Mouse (Mus musculus): ENCODE measurements around the gene Map2.

Gene Map2

DNA sequence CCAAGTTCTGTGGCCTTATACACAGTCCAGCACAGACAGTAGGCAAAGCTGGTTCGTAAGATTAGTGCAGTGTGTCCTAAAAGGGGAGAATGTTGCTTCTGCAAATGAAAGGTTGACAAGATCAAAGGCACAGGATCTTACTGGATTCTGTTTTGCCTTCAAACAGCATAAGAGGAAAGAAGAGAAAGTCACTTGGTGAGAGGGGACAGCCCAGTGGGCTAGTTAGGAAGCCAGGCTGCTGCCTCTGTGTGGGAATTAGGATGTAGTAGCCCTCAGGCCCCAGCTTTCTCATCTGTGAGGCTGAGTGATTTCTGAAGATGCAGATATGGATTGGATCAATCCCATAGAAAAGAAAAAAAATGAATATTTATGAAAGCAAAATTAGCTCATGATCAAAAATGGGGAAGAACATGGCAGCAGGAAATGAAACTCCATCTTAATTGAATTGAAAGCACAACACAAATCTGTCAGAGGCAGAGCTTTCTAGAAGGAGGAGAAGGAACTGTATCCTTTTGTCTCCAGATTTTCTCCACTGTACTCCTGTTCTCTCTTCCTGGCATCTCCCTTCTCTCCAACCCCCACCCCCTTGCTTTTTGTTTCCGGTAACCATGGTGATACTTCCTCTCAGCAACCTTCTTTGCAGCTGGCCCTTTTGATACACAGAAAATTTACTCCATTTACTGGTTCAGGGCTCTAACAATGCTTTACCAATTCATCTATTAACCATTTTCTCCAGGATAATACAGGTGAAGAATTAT lies 145.5 kb downstream of the Map2 start:
- DNase-seq = no peak

DNA sequence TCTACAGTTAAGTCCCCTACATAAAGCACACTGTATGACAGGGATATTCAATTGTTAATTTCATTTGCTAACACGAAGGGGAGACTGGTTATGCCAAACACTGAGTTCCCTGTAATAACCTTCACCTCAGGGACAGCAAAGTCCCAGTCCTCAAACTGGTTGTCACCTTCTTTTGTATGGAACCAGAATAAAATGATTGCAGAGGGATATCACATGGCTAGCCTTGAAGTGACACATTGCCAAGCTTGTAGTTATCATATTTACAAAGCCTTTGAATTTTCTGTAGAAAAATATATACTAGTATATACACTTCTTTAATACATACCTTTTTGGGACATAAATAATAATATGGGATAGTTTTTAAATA lies 146.0 kb downstream of the Map2 start:
- DNase-seq = no peak

DNA sequence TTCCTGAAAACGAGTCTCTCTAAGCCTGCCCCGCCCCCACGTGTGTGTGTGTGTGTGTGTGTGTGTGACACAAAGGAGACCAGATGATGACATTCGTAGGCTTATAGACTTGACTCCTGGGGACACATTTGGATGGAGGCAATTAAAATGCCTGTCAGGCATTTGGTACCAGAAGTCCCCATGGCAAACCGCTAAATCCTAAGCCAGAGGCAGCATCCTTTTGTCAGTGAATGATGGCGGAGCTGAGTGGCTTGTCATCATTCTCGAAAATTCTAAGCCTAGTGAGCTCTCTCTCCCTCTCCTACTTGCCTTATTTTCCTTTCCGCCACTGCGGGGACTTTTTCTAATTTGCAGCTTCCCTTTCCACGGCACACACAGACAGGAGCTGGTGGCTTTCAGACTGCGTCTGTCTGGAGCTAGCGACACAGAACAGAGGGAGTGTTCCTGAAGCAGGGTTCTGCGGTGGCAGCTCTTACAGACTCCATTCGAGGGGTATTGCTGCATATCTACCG lies 146.6 kb downstream of the Map2 start:
- DNase-seq = no peak

GRCm38 (mm10) chr1:66323461-66323860 lies 148.4 kb downstream of the Map2 start:
- no peak for DNase-seq

DNA sequence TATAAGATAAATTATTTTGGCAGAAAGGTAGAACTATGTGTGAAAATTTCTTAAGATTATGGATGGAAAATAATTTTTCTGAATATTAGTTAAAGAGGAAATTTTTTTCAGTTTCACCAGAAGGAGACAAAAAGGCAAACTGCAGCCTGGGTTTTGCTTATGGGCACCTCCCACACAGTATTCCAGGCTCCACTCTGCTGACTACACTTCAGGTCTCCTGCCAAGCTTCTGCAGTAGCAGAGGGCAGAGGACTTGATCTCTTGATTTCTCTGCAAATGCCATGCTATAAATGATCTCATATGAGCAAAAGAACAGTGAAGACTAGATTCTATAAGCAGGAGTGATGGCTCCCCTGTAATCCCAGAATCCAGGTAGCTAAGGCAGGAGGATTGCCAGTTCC lies 149.9 kb downstream of the Map2 start:
- no peak for DNase-seq

- no peak for DNase-seq
Measured at GRCm38 (mm10) chr1:66328996-66329395, 153.9 kb downstream of the Map2 start.

DNA sequence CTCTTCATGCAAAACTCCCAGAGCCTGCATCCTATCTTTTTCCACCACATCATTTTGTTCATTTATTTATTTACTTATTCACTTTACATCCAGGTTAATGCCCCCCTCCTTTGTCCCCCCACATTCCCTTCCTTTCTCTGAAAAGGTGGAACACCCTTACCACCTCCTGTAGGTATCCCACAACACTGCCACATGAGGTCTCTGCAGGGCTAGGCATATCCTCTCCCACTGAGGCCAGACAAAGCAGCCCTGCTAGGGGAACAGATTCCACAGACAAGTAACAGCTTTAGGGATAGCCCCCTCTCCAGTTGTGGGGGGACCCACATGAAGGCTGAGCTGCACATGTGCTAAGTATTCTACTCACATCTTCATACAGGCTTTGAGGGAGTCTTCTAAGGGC lies 154.5 kb downstream of the Map2 start:
- DNase-seq = no peak

- no peak for DNase-seq
Measured at GRCm38 (mm10) chr1:66335724-66336284, 160.7 kb downstream of the Map2 start.

GRCm38 (mm10) chr1:66339213-66339612 lies 164.1 kb downstream of the Map2 start:
- no peak for DNase-seq

- DNase-seq = no peak
Measured at GRCm38 (mm10) chr1:66348404-66349165, 173.5 kb downstream of the Map2 start.

DNA sequence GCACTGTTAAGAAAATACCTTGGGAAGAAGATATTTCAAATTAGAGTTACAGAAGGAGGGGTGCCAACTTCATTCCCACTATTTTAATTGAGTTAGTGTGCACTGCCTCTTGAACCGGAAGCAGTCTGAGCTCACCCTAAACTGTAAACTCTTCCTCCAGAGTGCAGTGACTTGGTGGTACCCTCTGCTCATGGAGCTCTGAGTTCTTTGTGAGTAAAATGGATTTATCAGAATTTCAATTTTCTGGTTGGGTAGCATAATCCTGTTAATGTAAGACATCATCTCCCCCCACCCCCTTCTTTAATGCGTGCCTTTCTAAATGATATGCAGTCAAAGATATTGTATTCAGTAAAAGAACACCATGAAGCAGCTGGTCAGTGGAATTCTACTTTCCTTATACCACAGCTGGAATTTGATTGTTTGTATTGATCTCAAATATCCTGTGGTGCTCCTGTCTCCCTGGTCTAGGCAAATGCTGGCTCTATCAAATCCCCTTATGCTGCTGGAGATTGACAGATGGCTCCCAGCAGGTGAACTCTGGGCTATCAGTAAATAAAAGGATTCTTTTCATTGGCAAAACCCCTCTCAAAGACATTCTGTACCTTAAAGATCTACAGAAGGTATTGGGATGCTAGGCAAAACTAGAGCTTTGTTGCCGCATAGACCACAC lies 174.2 kb downstream of the Map2 start:
- DNase-seq = no peak

DNA sequence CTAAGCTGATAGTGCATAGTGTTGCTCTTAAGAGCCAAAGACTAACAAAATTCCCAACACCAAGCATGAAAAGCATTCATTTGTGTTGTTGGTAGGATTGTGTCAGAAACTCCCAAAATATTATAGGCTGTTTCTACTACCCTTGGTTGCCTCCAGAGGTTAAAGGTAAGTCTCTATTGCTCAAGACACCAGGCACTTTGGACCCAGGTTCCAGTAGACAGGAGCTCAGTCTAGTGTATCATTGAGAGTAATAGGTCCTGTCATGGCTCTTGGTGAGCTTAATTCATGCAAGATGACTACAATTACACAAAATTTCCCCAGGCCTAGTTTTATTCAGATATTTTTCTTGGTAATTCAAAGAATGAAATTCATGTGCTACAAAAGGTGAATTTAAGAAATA lies 176.3 kb downstream of the Map2 start:
- no peak for DNase-seq

DNA sequence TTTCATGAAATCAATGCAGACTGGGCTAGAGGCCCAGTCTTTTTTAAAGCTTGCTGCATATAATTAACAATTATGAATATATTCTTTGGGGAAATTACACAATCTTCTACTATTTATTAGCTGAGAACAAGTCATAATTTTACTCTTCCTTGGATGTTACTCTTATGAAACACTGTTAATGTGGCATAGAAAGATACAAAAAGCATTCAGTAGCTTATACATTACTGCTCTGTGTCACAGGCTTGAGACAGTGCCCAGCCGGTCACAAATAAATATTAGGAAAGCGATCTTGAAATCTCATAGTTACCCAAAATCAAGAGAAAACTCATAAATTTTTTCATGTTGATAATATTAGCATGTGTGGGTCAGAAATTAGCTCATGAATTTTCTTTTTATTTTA lies 186.7 kb downstream of the Map2 start:
- DNase-seq = no peak

DNA sequence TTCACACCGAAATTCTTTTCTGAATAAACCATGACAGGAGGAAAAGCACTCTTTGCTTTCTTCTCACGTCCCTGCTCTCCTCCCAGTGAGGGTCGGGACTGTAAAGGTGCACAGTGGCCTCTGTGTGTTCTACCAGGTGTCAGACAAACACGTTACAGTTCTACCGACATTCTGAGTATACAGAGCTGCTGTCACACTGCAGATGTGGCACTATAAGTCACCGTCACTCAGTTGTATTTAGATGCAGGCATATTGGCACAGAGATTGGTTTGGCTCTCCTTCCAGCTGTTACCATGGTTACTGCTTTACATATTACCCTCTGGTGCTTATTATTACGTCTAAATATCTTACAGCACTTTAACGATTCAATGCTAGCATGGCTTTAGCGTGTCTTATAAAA lies 188.2 kb downstream of the Map2 start:
- DNase-seq = no peak

- DNase-seq = no peak
Measured at GRCm38 (mm10) chr1:66364386-66364785, 189.3 kb downstream of the Map2 start.

DNA sequence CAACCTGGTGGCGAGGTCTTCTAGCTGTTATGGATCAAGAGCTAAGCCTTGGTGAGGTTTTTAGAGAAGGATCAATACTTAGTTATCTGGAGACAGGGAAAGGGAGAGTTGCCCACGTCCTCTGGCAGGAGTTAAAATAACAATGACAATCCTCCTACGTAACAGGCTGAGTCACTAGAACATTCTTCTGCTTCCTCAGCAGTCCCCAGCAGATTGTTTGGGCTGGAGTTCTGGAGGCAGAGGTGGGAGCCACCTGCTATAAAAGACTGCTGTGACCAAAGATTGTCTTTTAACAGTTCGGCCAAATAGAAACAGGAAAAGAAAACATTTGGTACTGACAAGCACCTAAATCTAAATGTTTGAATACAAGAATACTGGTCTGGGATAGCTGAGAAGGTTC lies 190.5 kb downstream of the Map2 start:
- DNase-seq = no peak

- no peak for DNase-seq
Measured at GRCm38 (mm10) chr1:66369486-66369885, 194.4 kb downstream of the Map2 start.

DNA sequence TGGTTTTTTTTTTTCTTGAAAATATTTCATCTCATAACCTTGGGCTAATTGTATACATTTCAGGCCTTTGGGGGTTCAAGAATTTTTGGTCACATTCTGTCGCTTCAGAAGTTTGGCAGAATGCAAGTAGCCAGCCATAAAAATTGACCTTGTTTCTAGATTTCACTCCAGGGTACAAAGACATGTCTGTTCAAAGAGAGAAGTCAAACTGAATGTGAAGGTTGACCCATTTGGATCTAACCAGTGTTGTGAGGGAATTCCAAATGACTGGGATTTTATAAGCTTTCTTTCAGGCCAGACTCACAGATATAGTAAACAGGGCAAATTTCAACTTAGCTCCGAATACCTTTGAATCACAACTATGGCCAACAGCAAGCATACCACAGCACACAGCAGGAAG lies 196.3 kb downstream of the Map2 start:
- DNase-seq = no peak

DNA sequence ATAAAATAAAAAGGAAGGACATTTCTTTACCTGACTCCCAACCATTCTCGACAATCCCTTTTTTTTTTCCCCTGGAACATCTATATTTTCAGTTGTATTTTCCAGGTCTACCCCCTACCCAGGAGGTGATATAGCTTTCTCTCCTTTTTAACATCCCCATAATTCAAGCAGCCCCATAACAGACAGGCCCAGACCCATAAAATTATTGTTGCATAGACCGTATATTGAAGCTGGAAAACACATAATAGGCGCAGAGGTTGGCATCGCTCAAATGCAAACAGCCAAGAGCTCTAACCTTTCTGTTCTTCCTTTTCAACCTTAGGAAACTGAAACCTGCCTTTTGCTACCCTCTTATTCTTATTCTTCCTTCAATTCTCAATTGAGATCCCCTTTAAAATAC lies 211.2 kb downstream of the Map2 start:
- DNase-seq = no peak

DNA sequence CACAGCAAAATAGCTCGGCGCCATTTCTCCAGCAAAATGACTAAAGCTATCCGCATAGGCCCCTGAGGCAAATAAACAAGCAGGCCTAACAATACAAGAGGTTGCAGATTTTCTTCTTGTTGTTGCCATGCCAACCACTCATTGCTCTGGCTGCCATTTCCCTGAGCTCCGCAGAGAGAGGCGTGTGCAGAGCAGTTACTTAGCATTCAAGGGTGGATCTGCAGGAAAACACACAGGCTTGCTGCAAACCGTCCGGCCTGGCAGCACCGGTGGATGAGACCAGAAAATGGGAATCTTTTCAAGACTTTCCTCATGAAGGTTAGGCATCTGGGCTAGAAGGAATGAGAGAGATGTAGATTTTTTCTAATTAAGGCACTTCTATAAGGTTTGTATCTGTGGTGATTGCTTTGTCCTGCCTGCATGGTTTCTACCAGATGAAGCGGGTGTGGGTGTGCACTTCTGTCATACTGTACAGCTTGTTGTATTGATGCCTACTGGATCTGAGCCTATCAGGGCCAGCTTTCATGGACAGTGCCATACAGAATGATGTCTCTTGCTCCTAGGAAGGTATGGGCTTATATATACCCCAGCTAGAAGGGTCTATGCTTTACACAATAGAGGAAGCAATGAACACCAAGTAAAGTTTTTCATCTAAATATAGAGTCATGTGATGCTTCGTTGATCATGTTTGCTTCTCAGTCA lies 211.8 kb downstream of the Map2 start:
- no peak for DNase-seq

GRCm38 (mm10) chr1:66388561-66388960 lies 213.5 kb downstream of the Map2 start:
- no peak for DNase-seq

DNA sequence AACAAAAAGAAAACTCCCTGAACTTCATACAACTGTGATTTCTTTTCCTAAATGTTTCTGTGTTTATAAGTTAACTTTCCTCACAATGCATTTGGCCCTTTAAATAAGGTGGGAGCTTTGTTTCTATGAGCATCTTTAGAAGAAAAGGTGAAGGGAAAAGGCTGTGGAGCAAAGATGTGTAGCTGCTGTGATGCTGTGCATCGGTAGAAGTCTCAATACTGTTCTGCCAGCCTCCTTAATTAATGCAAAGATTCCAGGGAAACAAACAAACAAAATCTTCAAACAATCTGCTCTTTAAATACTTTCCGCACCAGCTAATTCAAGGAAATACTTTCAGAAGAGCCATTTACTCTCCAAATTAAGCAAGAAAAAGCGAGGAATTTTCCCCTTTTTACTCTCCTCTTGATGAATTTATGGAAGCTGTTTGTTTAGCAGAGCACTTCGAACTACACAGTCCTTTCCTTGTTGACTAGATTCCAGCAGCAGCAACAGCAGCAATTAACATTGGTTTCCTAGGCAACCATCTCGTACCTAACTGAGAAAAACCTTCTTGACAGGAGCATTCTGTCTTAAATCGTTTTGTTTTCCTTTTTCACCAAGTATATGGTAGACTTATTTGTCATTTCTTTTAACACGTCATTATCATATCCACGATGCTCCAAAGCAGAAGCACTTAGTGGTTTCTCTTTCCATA lies 220.0 kb downstream of the Map2 start:
- DNase-seq = no peak
